Mouse (Mus musculus) layer of hippocampus, adult 9-10 months (tissue): ENCODE measurements around the gene Gopc.
"Not testable (repeated sequence)": the region's sequence is repeated elsewhere in the genome, so short reads cannot be mapped to it uniquely, and the experiment has no call there.

Experiments used
- DNase-seq: peaks from one replicate; pipeline ENCODE4 v3.0.0; 2022; ENCODE audit warnings: low spot score

Gene Gopc

GRCm38 (mm10) chr10:52298568-52298967 lies 83.4 kb downstream of the Gopc start:
- not testable (repeated sequence) for DNase-seq

- DNase-seq, result no peak
These were observed 86.0 kb downstream of the Gopc start for GRCm38 (mm10) chr10:52295934-52296333.

- DNase-seq, result no peak
These were observed 87.9 kb downstream of the Gopc start for GRCm38 (mm10) chr10:52293921-52294577.

- not testable (repeated sequence) for DNase-seq
These were observed 89.5 kb downstream of the Gopc start for GRCm38 (mm10) chr10:52292391-52292790.

- DNase-seq, result no peak
These were observed 92.7 kb downstream of the Gopc start for GRCm38 (mm10) chr10:52289261-52289660.

GRCm38 (mm10) chr10:52287852-52288533 lies 93.9 kb downstream of the Gopc start:
- no peak for DNase-seq
